Mouse (Mus musculus) gastrocnemius, adult 18-20 months (tissue): ENCODE results near the gene 4921524J17Rik. TPM values are rescaled to one million over a fixed set of nuclear protein-coding genes. Genes with fewer than 3 reads are reported as not detected.
A peak's percentile ranks its signal among the peaks of the same experiment; 100 is the strongest.

Experiments
- DNase-seq: peaks from one replicate; pipeline ENCODE4 v3.0.0; 2021; ENCODE audit warnings: low spot score
- total RNA-seq, 2 experiments: library from RNA; stranded (reverse); gene quantifications; 2 replicates each; pipeline ENCODE4 v1.2.3; 2021

Gene 4921524J17Rik
- total RNA-seq, 2 experiments from 2014 or later, result 11.1 to 13.7 TPM

DNA sequence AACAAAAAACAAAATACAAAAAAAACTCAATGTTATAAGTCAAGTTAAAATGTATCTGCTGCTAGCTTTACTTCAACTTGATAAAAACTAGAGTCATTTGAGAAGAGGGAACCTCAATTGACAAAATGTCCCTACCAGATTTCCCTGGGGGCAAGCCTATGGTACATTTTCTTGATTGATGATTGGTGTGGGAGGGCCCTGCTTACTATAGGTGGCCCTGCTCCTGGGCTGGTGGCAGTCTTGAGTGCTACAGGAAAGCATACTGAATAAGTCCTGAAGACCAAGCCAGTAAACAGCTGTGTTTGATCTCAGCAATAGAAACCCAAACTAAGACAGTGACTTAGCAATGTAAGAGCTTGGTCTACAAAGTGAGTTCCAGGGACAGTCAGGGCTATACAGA is 11.5 kb upstream of the 4921524J17Rik start:
- no peak for DNase-seq

DNA sequence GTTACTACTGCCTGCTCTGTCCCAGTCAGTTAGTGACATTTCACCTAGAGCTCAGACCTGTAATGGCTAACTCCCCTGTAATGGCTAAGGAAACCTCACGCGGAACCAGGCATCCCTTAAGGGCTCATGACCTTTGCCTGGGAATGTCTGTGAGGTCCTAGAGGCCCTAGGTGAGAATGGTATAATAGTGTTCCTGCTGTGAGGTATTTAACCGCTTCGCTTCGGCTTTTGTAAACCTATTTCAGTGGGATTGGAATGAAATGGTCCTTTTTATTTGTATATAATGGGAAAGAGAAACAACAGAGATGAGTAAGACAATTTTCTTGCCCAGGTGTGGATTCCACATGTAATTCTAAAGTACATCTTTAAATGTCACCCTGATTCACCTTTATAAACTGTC is 8.9 kb upstream of the 4921524J17Rik start:
- no peak for DNase-seq

GRCm38 (mm10) chr8:85435736-85436135 is 3.1 kb upstream of the 4921524J17Rik start:
- no peak for DNase-seq

DNA sequence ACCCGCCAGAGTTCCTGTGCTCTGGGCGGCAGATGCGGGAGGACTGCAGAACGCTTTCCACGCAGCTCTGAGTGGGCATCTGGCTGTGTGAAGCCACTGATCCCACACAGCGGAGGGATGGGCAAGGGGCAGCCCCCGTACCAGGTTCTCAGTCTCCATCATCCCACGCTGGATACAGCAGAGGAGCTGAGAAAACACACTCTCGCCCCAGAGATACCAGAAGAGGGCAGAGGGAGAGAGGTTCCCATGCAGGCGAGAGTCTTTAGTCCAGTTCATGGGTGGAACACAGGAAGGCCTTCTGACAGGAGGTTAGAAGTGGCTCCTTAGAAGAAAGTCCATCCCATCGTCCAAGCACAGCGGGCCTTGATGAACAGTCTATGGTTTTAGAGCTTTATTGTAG is 2.2 kb upstream of the 4921524J17Rik start:
- no peak for DNase-seq

DNA sequence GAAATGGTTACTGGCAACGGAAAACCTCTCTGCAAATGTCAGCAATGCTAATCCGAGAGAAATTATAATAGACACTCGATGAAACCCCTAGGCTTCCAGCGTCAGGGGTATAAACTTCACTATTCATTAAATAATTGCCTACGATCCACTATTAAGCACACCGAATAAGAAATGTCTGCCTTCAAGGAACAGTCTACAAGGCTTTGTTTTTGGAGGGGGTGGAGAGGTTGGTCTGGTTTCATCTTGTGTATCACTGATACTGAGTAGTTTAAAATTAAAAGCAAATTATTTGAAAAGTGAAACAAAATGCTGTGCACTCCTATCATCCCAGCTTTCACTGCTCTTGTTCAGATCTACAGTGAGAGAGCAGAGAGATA is 372 bp upstream of the 4921524J17Rik start:
- no peak for DNase-seq

GRCm38 (mm10) chr8:85431281-85432167 is 1.1 kb downstream of the 4921524J17Rik start:
- DNase-seq, result no peak

GRCm38 (mm10) chr8:85430801-85431200 is 1.8 kb downstream of the 4921524J17Rik start:
- DNase-seq, result peak; percentile 21

DNA sequence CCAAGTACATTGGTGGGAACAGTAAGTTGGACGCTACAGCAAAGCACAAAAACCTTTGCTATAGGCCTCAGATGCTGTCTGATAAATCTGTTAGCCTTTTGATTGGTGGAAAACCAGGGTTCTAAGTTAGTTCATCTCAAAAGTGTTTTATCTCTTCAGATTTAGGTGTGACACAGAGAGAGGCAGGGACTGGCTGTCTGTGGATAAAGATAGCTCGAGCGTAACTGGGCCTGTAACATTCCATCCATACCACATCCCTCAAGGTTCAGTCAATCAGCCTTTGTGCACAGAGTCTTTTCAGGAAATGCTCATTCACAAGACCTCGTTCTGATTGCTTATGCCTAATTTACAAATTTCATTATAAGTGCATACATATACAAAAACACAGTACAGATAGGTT is 3.4 kb downstream of the 4921524J17Rik start:
- no peak for DNase-seq

DNA sequence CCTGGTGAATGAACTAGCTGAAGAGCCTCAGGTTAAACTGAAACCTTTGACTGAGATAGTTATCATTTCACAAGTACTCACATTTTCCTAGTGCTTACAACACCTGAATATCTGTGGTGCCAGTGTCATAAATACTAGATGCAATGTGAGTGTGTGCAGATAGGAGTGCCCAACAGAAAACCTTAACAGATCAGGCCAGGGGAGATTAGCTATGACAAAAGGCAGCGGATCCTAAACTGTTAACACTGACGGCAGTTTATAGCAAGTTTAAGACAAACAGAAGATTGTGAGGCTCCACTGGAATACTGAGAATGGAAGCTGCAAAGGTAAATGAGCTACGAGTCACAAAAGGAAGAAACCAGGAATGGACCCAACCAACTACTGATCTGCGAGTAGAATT is 5.6 kb downstream of the 4921524J17Rik start:
- no peak for DNase-seq

DNA sequence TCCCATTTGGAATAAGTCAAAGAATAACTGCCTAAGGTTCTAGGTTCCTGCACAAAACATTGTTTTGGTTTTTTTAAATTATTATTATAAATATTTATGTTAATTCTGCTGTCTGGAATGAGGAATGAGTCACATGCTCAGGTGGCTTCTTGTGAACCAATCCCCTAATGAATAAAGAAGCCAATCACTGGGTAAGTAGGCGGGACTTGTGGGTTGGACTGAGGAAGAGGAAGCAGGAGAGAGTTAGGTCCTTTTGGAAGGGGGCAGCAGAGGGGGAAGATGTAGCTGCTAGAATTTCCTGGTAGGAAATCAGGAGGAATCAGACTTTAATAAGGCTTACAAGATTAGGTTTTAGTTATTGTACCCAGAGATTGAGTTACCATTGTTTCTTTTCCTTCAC is 11.3 kb downstream of the 4921524J17Rik start:
- DNase-seq, result no peak

DNA sequence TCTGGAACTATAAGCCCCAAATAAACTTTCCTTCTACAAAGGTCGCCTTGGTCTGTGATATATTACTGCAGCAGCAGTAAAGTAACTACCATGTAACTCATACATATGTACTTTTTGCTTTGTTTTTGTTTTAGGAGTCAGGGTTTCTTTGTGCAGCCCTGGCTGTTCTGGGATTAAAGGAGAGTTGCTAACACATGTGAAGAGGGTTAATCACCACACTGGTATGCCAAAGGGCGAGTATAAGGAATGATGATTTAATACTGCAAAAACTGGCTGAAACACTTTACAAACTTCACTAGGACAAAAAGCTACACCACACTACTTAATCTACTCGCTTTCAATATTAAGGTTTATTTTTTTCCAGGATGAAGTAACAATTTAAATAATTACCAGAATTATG is 24.1 kb downstream of the 4921524J17Rik start:
- DNase-seq, result no peak

DNA sequence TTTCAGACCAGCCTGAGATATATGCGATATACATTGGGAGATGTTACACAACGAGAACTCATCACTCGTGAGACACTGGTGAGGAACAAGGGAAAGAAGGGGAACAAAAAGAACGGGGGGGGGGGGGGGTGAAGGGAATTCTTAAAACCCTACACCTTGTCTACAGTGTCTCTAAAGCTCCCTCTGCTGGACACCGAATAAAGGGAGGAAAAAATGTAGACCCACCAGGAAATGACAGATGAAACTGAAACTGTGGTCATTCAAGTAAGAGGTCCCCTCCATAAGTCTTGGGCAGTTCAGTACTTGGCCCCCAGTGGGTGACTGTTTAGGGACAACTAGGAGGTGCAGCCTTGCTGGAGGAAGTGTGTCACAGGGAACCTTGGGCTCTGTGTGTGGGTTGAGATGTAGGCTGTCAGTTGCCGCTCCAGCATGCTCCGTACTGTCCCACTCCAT is 24.6 kb downstream of the 4921524J17Rik start:
- peak; percentile 27 for DNase-seq

DNA sequence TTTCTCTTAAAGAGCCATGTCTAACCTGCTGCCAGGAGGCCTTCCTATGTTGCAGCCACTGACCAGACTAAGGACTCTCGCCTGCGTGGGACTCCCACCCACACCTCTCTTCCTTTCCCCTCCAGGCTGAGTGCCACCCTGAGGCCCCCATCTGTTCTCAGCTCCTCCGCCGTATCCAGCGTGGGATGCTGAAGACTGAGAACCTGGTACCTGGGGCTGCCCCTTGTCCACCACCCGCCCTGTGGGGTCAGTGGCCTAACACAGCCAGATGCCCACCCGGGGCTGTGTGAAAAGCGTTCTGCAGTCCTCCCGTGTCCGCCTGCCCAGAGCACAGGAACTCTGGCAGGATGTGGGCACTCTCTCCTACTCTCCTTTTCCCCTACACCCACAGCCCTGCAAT is 26.7 kb downstream of the 4921524J17Rik start:
- DNase-seq, result no peak

GRCm38 (mm10) chr8:85405418-85405817 is 27.2 kb downstream of the 4921524J17Rik start:
- DNase-seq, result no peak

GRCm38 (mm10) chr8:85398548-85398947 is 34.1 kb downstream of the 4921524J17Rik start:
- DNase-seq, result no peak

DNA sequence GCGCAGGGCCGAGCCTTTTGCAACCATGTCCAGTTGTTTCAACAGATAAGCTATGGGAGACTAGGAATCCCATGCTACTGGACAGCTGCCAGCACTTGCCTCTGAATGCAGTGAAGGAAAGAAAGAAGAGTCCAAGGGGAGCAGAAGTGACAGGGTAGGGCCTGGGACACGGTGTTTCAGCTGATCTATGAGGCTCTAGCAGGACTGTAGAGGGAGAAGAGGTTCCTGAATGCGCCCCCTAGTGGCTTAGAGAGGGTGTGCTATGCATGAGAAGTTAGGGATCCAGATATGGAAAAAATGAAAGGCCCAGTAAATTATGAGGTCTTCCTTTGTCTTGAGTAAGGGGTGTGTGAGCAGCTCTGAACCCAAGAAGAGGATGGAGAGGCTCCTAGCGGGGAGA is 35.1 kb downstream of the 4921524J17Rik start:
- DNase-seq, result peak; percentile 14

DNA sequence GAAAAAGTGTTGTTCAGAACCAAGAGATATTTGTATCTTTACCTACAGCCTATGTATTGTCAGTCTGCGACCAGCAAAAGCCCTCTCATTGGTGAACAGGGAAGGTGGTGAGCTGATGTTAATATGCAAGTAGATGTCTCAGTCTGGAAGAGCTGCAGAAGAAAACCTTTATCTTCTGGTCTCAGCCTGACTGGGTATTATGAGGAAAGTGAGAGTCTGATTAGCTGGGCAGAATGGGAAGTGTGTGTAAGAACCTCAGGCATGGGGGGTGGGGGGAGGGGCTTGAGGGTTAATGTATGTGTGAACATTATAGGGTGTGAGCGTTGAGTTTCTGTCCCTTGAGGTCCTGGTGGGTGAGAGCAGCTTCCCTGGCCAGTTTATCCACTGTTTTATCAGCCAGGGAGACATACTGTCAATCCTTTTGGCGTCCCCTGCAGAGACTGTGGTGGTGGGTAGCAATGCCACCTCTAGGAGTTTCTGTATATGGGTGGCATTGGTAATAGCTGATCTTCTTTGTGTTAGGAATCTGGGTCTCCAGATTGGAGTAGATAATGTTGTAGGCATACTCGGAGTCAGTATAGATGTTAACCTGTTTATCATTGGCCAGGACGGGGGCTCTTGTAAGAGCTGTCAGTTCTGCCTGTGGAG is 36.1 kb downstream of the 4921524J17Rik start:
- no peak for DNase-seq

DNA sequence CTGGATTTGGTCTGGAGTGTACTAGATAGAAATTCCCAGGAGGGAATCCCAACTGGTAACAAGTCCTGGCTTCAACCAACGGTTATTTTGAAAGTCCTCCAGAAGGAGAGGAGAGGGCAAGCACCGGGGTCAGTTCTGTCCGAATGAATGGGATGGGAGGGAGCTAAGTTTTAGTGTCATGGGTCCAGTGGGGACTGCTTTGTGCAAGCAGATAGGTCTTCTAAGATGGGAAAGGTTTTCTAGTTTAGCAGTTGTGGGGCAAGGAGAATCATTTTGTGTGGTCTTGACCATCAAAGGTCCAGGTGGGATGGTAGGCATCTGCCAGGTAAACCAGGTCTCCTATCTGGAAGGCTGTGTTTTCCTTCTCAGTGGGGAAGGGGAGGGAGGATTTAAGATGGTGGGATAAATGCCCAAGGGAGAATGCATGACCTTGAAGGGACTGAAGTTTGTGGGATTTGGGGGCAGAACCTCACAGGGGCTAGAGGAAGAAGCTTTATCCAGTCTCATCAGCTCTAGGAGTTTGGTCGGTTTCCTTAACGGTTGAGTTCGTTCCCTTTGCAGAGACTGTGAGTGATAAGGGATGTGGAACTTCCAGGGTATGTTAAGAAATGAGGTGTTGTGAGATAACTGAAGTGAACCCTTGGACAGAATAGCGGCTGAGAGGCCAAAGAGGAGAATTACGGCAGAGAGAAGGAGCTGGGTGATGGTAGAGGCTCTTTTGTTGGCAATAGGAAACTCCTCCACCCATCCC is 36.8 kb downstream of the 4921524J17Rik start:
- DNase-seq, result no peak

- no peak for DNase-seq
These were observed 37.6 kb downstream of the 4921524J17Rik start for GRCm38 (mm10) chr8:85395017-85395416.

DNA sequence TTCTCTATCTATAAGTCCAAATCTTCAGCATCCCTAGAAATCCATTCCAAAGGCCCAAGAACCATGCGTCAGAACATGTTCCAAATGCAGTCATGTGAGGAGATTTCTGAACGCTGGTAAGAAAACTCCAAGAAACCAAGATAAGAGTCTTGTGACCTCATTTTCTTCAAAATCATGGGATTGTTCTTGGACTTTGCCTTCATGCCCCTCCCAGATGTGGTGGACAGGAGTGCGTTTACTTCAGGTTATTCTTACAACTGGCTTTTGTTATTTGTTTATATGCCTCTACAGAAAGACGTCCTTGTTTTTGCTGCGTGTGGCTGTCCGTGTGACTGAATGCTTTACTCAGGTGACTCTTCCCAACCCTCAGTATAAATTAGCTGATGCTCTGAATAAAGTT is 39.4 kb downstream of the 4921524J17Rik start:
- no peak for DNase-seq

DNA sequence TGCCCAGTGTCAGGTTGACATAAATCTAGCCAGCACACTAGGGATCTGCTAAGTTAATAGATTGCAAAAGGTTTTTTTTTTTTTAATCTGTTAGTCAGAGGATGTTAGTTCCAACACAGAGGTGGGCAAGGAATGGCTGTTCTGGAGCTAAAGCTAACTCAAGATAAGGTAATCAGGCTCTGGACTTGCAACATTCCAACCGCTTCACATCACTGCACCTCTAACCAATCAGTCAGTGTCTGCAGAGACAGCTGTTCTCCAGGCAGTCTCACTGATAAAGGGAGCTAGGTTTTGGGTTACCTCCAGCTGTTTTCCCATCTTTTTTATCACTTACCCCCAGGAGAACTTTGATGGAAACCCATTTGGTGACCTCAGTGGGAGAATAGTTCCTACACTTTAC is 41.2 kb downstream of the 4921524J17Rik start:
- no peak for DNase-seq

GRCm38 (mm10) chr8:85386205-85386604 is 46.4 kb downstream of the 4921524J17Rik start, which contains the start of gene Mylk3:
Gene Mylk3 (minus strand): TSS chr8:85386345.
- DNase-seq, result peak; percentile 9
